Mouse (Mus musculus) heart, adult 2 months (tissue): Measurements from ENCODE around the gene Iqcj.

ENCODE experiments used
- CTCF ChIP-seq: fragments of 200-600 bp; IDR thresholded peaks from 2 replicates; pipeline ENCODE4 v1.8.1; 2022; ENCODE audit warnings: antibody characterized with exemption, mild to moderate bottlenecking, moderate library complexity
- EP300 ChIP-seq: fragments of 200-500 bp; IDR thresholded peaks from 2 replicates; pipeline ENCODE4 v1.6.1; 2011; ENCODE audit warnings: low read depth, low read length, control low read depth; ENCODE audit not compliant: insufficient read depth

DNA sequence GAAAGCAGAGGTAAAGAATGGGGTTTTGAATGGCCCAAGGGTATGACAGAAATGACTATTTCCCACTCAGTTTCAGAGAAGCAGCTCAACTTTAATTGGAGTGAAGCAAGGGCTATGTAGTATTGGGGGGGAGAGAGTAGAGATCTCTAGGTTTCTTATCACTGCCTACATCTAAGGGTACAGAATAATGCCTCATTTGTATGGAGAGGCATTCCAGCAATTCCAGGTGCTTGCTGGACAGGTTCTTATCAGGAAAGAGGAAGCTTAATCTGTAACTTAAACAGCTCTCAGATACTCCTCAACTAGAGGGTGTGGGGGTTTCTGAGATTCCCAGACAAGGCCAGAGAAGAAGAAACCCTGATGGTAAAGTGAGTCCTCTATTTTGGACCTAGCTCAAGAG is 120.3 kb downstream of the Iqcj start:
- TF ChIP-seq CTCF (no peak), EP300 (no peak)
